Mouse (Mus musculus) liver, embryonic 14.5 days (tissue): ENCODE data around the gene Sdhc.

ENCODE experiments used
- CTCF ChIP-seq: IDR thresholded peaks from 2 replicates; pipeline ENCODE4 v1.5.1; 2016; ENCODE audit warnings: antibody characterized with exemption, low read depth, control low read depth
- EP300 ChIP-seq: IDR thresholded peaks from 2 replicates; pipeline ENCODE4 v1.6.1; 2016; ENCODE audit warnings: antibody characterized with exemption, low read depth

GRCm38 (mm10) chr1:171183025-171183424 is 32.6 kb upstream of the Sdhc start:
- TF ChIP-seq CTCF (no peak), EP300 (no peak)
